In genomic region chr6:90683831-90684532, GRCm38 (mm10) we compare ENCODE assay signal across 11 mouse cellular contexts.
DNase-seq lines count a peak whose midpoint lies in the region; ATAC-seq lines count a peak whose summit lies in the region.
"Had no signal": no experiment of that assay in that cellular context is flagged by ENCODE, and none has a peak within 500 bp of the region (broad histone marks: within the 10 kb centered on the region; RNA-seq: fewer than 3 reads in every experiment).

No protein-coding gene starts in this region.

- no peak for ATAC-seq in heart, embryonic 16.5 days (replicated peaks; ENCODE audit: extremely low read depth, insufficient read depth, low FRiP score)
- peak; percentile 76 for ATAC-seq in liver, embryonic 16.5 days (ENCODE audit: low read depth)
- ATAC-seq: activated CD4-positive, CD25-positive, alpha-beta regulatory T cell, adult 4 months had no signal

- no peak overlapping the region for H3K9ac ChIP-seq in heart, embryonic 16.5 days (ENCODE audit: low read length)
- no peak overlapping the region for H3K9ac ChIP-seq in liver, embryonic 16.5 days (ENCODE audit: low read depth, low read length)
- H3K9ac ChIP-seq: neural tube, embryonic 12.5 days had no signal

- peak overlapping the region; percentile 3; the same call in 1 of the 2 replicates for H3K27ac ChIP-seq in heart, embryonic 16.5 days (ENCODE audit: low read length)
- H3K27ac ChIP-seq in liver, embryonic 16.5 days (ENCODE audit: low read length), result 0 out of 2 replicates have a peak overlapping the region, but pooled peaks have one; percentile 6
- H3K27ac ChIP-seq: forebrain, embryonic 10.5 days; neural tube, embryonic 12.5 days had no signal

- H3K27me3 ChIP-seq in heart, embryonic 16.5 days (ENCODE audit: control insufficient read depth, insufficient read depth, low read length), result no peaks in the 10 kb centered on the region
- H3K27me3 ChIP-seq in liver, embryonic 16.5 days (ENCODE audit: control insufficient read depth, insufficient read depth, low read depth, low read length), result no peaks in the 10 kb centered on the region
- H3K27me3 ChIP-seq: neural tube, embryonic 12.5 days had no signal

- no peak overlapping the region for H3K4me2 ChIP-seq in heart, embryonic 16.5 days (ENCODE audit: low read depth, low read length)
- no peak overlapping the region for H3K4me2 ChIP-seq in liver, embryonic 16.5 days (ENCODE audit: low read depth, low read length)
- H3K4me2 ChIP-seq: midbrain, embryonic 11.5 days; neural tube, embryonic 12.5 days had no signal

- H3K36me3 ChIP-seq in heart, embryonic 16.5 days (ENCODE audit: control insufficient read depth, insufficient read depth), result peaks cover 19% of the 10 kb centered on the region
- peaks cover 9% of the 10 kb centered on the region; the same call in 1 of the 2 replicates for H3K36me3 ChIP-seq in liver, embryonic 16.5 days (ENCODE audit: control insufficient read depth, insufficient read depth)

- no peak for DNase-seq in heart, postnatal 4 days
- peak; percentile 68 for DNase-seq in R1 (ENCODE audit: low read depth, low spot score)
- DNase-seq in kidney, postnatal 10 days, result peak; percentile 41
- no peak for DNase-seq in right cerebral cortex, adult 18-20 months
- DNase-seq in layer of hippocampus, adult 9-10 months (ENCODE audit: low spot score), result no peak

- peaks cover 48% of the 10 kb centered on the region for H3K4me1 ChIP-seq in heart, embryonic 16.5 days (ENCODE audit: control insufficient read depth, insufficient read depth, low read length)
- peaks cover 3% of the 10 kb centered on the region for H3K4me1 ChIP-seq in liver, embryonic 16.5 days (ENCODE audit: control insufficient read depth, low read depth, low read length)

- no peaks in the 10 kb centered on the region for H3K9me3 ChIP-seq in heart, embryonic 16.5 days (replicated peaks; ENCODE audit: control insufficient read depth, low read length)
- no peaks in the 10 kb centered on the region for H3K9me3 ChIP-seq in liver, embryonic 16.5 days (replicated peaks; ENCODE audit: control insufficient read depth, low read length)
- H3K9me3 ChIP-seq: forebrain, embryonic 10.5 days; neural tube, embryonic 12.5 days had no signal

- no peak overlapping the region for H3K4me3 ChIP-seq in heart, embryonic 16.5 days (ENCODE audit: low read length)
- H3K4me3 ChIP-seq in liver, embryonic 16.5 days (ENCODE audit: low read depth, low read length), result no peak overlapping the region
- H3K4me3 ChIP-seq: forebrain, embryonic 10.5 days; neural tube, embryonic 12.5 days had no signal

- WGBS in heart, embryonic 16.5 days, result 74% methylated on average over 3 of the region's 3 CpGs
- WGBS in liver, embryonic 16.5 days (ENCODE audit: insufficient replicate concordance), result 65% methylated on average over 3 of the region's 3 CpGs

Comparison
In these comparisons a context has a peak if more than half of its experiments do, and no peak if none do; other contexts are left out.
1. DNase-seq: peak in R1 (single experiment) and kidney, postnatal 10 days (single experiment); none in heart, postnatal 4 days (single experiment), right cerebral cortex, adult 18-20 months (single experiment) and layer of hippocampus, adult 9-10 months (single experiment).